Mouse (Mus musculus) urinary bladder, postnatal 10 days (tissue): ENCODE data around the gene Igsf8.
A peak's percentile ranks its signal among the peaks of the same experiment; 100 is the strongest.

Source experiments
- DNase-seq: peaks from one replicate; pipeline ENCODE4 v3.0.0; 2022; ENCODE audit warnings: low spot score

Gene Igsf8

DNA sequence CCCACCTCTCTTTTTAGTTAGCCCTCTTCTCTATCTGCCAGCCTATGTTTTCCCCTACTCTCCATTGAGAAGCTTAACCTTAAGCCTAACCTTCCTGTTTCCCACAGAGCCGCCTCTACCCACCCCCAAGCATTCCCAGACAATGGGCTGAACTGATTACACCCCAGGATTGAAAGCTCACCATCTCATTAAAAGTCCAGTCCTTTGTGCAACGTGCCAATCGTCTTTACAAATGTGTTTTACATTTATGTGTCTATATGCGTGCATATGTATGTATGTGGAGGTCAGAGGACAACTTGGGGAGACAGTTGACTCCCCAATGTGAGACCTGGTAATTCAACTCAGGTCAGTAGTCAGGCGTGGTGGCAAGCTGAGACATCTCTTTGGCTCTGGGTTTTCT lies 61.9 kb downstream of the Igsf8 start:
- DNase-seq, result no peak

DNA sequence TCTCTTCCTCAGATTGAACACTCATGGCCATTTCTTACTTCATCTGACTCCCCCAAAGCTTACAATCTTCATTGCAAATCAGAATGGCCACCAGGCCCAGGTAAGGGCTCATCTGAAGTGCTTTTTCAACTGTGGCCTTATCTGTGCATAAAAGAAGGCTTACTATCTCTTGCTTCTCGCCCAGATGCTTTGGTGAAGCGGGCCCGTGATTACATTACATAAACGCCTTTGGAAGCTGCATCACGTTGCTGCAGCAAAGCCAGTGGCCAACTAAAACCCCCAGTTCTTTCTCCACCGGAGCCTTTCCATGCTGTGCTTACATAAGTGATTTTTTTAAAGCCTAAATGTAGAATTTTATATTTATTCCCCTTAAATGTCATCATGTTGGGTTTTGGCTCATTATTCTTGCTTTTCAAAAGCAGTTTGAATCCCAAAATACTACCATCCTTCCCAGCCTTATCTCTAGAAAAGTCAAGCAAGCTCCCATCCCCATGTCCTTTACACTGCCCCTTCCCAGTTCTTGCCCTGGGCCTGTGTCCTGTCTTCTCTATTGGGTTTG lies 62.4 kb downstream of the Igsf8 start:
- no peak for DNase-seq

DNA sequence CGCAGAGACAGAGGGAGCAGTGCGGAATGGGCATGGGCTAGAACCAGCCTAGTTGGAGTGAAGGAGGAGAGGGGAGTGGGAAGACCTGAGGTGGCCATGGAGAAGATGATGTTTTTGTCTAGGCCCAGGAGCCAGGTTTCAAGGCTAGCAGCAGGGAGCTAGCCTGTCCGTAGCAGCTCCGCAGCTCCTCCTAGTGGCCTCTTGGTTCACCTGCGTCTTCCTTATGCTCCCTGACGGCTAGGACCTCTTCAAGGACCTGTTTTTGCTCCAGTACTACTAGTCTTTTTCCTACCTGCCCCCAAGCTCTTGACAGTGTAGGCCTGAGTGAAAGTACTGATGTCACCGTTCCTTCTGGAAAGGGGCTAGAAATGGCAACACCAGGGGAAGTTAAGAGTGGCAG lies 63.3 kb downstream of the Igsf8 start:
- peak; percentile 40 for DNase-seq

DNA sequence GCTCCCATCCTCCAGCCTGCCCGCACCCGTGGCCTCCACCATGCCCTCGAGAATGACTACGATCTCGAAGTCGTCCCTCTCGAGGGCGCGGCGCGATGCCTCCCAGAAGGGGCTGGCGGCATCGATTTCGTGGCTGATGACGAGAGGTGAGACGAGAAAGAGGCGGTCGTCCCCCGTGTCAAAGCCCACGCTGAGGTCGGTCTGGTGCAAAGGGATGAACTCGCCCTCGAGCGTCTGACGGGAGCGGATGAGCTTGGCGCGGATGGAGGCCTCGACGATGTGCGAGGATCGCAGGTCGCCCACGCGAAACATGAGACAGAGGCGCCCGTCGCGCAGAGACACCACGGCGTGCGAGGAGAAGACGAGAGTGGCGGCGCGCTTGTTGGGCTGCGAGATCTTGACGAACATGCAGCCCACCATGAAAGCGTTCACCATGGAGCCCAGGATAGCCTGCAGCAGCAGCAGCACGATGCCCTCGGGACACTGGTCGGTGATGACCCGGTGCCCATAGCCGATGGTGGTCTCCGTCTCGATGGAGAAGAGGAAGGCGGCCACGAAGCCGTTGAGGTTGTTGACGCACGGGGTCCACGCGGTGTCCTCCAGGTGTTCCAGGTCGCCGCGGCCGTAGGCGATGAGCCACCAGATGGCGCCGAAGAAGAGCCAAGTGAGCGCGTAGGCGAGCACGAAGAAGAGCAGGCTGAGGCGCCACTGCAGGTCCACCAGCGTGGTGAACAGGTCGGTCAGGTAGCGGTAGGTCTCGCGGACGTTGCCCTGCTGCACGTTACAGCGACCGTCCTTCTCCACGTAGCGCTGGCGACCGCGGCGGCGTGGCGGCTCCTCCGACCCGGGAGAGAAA lies 64.5 kb downstream of the Igsf8 start:
- no peak for DNase-seq

DNA sequence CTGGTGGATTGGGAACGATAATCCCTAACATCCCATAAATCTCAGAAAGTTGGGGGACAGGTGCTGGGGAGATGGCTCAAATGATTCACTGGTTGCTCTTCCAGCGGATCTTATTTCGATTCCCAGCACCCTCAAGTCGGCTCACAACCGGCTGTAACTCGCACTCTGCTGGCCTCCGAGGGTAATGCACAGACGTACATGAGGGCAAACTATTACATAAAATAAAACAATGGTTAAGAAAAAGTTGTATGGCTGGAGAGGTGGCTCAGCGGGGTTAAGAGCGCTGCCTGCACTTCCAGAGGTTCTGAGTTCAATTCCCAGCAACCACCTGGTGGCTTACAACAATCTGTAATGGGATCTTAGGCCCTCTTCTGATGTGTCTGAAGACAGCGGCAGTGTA lies 65.2 kb downstream of the Igsf8 start:
- no peak for DNase-seq

DNA sequence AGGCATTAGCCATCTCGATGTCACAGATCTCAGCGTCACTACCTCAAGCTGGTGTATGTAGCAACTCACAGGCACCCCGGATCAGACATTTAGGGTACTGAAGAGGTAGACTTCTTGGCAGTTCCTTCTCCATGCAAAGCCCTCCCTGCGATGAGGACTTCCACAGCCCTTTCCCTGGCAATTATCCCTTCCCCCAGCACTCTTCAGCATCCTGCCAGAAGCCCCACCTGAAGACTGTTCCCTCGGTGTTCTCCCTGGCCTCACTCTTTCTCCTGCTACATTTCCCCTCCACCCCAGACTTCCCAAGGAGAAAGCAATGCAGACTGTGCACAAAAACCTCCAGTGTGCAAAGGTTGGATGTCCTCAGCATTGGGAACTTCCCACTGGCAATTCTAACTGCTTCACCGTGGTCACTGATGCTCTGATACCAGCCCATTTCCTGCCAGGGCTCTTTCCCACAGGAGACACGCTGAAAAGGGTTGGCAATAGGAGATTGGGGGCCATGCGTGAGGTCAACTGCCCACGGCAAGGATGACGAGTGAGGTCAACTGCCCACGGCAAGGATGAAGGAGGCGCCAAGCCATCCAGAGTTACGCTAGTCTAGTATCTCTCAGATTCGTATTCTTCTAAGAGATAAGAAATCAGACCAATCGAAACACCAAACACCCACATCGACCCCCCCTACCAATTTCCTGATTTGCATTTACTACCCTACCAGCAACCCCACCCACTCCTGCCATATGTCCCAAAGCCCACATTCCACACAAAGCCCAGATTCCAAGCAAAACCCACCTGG lies 66.0 kb downstream of the Igsf8 start:
- DNase-seq, result no peak

DNA sequence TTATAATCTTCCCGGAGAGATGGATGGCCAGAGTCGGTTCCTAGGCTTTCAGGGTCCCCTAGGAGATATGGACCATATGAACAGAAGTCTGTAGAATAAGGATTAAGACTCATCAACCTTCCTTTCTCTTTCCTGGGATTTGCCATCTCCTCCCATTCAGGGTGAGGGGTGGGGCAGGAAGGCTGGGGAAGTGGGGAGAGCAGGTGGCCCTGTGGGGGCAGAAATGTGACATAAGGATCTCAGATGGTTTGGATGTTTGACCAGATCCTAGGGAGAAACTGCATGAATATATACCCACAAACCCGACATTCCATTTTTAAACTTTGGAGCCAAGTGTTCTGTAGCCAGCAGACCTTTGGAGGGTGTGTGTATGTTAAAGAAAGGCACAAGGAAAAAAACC lies 66.6 kb downstream of the Igsf8 start:
- no peak for DNase-seq

DNA sequence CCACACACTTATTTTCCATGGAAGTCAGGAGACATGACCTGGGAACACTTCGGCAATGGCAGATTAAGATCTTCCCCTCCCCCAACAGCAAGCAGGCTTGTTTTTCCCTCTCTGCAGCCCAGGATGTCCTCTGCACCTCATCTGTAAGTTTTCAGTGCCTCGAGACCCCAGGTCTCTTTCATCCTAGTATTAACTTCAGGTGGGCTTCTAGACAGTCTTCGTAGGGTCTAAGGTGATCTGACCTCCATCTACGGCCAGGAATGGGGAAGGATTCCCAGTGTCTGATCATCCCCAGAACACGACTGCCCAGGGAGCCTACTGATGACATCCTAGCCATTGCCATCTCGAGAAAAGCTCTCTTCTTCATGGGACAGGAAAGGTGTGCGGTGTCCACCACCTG lies 67.0 kb downstream of the Igsf8 start:
- DNase-seq, result no peak

DNA sequence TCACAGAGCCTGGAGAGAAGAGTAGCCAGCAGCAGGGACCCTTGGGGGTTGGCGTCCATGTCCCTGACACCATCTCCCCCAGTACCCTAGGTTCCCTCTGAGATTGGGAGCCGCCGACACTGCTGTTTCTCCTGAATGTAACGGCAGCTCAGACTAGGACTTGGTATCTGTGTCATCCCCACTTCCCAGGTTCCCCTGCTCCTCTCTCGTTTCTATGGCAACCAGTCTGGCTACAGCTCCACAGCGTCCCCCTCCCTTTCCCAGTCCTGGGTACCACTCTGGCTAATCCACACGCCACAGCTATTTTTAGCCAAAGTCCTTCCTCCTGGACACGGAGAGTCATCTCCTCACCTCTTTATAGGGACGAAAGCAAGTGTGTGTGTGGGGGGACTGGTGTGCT lies 67.7 kb downstream of the Igsf8 start, which contains the start of gene Kcnj9:
Gene Kcnj9 (minus strand): TSS at position 188 of the 400 bp plus-strand sequence.
- no peak for DNase-seq

DNA sequence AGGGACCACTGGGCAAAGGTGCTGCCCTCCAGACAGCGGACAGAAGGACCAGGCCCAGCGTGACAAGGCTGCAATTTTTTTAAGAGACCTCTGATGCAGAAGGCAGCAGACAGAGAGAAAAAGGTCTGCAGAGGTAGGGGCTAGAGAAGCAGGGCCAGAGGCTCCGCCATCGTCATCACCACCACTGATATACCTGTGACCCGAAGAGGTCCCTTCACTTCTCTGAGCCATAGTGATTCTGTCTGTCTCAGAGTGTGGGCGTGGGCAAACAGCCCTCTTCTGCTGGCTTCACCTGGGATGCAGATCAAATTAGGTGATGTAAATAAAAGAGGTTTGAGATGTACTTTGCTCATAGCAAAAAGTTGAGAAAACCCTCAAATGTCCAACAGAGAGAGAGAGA lies 68.2 kb downstream of the Igsf8 start:
- no peak for DNase-seq

DNA sequence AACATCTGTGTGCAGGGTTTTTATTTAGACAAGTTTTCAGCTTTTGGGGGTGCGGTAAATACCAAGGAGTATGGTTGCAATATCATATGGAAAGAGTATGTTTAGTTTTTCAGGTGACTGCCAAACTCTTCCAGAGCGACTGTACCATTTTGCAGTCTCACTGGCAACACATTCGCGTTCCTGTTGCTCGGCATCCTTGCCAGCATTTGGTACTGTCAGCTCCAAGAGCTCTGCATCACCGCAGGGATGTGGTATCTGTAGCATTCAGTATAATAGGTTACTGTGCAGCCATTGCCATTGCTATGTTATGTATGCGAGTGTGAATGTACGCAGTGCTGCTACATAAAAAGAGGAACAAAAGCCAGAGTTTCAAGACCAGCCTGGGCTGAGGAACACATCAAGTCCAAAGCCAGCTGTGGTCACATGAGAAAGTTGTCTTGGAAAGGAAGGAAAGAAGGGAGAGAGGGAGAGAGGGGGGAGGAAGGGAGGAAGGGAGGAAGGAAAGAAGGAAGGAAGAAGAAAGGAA lies 70.0 kb downstream of the Igsf8 start:
- DNase-seq, result no peak

DNA sequence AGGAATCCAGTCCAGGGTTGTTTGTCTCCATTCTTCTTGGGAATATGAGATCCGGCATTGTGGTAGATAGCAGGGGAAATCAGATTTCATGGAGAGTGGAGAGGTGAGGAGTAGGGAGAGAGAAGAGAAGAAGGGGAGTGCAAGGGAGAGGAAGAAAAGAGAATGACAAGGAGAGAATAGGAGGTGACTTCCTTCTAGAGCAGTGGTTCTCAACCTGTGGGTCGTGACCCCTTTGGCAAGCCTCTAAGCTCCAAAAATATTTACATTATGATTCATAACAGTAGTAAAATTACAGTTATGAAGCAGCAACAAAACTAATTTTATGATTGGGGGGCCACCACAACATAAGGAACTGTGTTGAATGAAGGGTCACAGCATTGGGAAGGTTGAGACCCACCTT lies 71.5 kb downstream of the Igsf8 start:
- DNase-seq, result no peak

DNA sequence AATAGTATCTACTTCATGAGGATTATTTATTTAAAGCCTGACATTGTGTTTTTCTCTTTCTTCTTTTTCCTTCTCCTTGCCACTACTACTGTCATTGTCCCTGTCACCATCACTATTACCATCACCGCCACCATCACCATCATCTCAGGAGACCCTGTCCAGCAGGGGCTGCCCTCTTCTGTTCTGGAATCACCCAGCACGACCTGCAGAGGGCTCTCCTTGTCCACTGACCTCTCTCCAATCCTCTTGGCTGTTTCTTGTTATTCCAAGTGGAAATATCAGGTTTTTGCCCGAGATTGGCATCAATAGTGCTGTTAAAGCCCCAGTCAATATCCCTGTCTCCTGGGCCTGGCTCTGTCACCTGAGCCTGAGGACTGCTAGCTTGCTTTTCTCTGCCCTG lies 72.1 kb downstream of the Igsf8 start:
- no peak for DNase-seq

DNA sequence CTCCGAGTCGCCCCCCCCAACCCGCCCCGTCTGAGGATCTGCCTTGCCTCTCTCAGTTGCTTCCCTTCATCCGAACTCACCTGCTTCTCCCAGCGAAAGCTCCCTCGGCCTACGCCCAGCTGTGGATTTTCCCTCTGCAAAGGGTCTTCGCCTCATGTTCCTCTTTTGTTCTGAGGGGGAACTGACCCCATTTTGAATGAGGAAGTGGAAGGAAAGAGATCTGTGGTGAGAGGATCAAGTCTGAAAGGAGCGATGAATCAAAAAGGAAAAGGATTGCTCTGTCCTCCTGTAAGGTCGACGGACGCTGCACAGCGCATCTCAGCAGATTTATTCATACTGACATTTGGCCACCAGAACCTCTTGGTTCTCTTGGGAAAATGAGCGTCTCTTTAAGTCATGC lies 74.4 kb downstream of the Igsf8 start:
- no peak for DNase-seq

DNA sequence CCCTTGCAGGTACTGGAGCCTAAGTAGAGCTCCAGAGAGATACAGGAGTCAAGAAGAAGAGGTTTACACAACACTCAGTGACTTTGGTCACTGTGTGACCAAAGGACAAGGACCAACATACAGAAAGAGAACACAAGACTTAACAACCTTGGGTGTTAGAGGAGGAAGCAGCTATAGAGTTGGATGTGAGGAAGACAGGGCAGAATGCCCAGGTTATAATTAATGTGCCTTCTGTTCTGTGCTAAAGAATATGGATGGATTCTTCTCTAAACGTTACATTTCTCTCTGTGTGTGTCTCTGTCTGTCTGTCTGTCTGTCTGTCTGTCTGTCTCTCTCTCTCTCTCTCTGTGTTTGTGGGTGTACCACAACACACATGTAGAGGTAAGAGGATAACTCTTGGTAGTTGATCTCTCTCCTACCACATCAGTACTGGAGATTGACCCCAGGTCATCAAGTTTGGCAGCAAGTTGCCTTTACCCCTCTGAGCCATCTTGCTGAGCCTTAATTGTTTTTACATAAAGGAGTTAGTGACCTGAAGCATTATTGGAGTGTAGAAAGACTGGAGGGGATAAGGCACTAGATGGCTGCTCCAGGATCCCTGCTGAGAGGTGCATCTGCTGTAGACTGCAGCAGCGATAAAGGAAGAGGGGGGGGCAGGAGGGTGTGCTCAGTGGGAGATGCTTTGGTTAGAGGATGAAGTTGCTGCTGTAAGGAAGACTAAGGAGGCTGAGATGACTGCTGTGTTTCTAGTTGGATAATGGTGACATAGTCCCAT lies 76.2 kb downstream of the Igsf8 start:
- no peak for DNase-seq

DNA sequence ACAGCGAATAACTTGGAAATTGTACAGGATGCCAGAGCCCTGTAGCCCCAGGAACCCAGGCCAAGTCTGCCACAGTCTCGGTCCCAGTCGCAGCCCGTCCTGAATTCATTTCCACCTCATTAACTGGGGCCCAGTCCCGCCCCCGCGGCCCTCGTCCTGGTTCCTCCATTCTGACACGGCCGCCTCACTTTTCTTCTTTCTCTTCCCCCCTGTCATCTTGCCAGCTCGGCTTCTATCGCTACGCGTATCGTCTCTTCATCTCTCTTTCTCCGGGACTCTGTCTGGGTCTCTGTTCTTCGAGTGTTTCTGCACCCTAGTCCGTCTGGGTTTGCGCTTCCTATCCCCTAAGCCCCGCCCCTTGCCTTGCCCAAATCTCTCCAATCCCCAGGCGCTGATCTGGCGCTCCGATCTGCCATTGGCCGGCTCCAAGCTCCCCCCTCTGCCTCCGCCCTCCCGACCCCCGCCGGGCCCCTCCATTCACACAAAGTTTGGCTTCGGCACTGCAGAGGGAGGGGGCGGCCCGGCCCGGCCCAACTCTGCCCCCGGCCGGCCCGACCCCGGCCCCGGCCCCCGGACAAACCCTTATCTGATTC lies 79.4 kb downstream of the Igsf8 start, which contains the start of gene Kcnj10:
Gene Kcnj10 (plus strand): TSS at position 482 of the 593 bp plus-strand sequence.
- DNase-seq, result no peak

DNA sequence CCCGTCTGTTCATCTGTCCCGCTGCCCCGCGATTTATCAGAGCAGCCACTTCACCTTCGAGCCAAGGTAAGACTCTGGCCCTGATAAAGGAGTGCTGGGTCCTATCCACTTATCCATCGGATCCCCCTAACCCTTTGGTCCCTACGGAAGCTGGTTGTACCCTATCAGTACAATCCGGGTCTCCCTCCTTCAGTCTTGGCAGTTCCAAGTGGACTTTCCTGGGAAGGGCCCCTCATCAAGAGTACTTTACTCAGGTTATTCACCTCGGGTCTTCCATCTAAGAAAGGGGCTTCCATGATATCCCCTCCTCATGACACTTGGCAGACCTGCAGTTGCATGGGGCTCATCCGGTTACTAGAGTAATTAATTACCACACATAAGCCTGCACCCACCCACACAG lies 79.9 kb downstream of the Igsf8 start:
- DNase-seq, result no peak

DNA sequence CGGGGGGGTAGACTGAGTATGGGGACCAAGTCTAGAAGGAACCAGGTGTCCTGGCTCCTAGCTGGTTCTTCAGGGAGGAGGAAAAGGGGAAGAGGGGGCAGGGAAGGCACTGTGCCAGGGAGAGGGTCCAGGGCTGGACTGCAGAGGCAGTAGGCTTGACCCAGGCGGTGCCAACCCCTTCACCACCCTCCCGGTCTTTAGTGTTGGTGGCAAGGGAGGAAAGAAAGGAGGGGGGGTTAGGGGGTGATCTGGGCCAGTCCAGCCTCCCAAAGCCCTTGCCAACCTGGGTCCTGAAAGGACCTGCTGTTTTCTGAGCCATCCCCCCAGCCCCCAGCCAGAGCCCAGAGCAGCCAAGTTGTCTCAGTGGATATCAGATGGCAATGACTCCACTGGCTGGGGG lies 81.3 kb downstream of the Igsf8 start:
- DNase-seq, result no peak

DNA sequence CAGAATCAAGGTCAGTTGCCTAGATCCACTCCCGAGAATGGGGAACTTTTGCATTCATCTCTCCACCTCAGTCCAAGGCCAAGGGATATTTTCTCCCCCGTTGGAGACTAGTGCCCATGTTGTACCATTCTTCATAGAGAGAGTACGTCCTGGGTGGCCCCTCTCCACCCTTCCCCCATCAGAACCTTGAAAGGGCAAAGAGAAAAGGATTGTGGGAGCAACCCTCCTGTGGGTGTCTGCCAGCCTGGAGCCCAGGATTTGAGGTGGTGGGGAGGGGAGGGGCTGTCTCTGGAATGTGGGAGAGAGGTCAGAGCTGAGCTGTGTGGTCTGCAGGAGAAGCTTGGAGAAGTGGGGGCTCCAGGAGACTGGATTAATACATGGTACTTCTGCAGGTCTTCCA lies 82.5 kb downstream of the Igsf8 start:
- DNase-seq, result no peak

DNA sequence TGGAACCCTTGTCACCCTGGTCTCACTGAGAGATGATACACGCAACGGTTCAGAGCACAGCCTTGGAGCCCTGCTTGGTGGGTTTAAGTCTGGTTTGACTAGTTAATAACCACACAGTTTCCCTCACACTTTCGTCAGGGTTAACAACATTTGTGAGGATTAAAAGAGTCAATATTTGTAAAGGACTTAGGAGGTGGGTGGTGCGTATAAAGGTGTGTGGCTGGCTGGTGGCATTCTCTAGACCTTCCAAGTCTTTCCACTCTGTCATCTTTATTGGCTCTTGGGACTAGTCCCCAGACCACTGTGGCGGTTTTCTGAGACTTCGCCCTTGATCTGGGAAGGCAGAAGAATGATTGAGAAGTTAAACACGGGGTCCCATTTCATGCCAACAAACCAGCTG lies 83.4 kb downstream of the Igsf8 start:
- DNase-seq, result no peak

DNA sequence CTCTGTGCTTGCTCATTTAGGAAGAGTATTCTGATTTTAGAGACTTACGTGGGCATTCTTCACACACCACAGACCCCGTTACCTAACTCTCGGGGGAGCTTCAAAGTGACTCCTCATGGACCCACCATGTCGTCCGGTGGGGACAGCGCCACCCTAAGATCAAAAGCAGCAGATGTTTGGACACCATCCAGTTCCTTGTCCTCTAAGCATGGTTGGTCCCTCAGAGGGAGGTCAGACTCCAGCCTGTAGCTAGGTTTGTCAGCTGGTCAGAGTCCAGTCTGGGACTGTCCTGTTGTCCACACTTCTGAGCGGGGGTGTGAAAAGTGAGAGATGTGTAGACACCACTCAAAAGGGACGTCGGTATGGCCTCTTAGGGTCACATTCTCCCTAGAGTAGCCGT lies 85.3 kb downstream of the Igsf8 start:
- no peak for DNase-seq

DNA sequence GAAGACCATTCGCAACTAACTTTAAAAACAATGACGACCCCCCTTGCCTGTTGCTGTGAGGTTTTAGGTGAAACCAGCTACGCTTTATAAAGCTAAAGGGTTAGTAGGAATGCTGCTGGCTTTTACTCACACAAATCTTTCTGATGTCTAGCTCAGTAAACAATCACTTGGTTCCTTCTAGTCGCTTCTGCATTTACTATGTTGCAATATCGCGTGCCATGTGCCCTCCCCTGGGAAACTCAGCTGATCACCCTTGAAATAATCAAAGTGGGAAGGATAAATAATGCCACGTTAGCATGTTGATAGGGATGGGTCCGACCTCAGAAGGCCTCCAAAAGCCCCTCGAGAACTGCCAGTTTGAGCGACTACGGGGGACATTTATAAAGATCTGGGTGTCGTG lies 85.9 kb downstream of the Igsf8 start:
- DNase-seq, result no peak
